Mouse (Mus musculus): ENCODE measurements at regions not wholly inside any gene's neighbourhood (a gene's known extent, or its start where the extent isn't known, plus 50 kb on each side); places are given as distances from the start of the nearest gene placed in this dataset.

DNA sequence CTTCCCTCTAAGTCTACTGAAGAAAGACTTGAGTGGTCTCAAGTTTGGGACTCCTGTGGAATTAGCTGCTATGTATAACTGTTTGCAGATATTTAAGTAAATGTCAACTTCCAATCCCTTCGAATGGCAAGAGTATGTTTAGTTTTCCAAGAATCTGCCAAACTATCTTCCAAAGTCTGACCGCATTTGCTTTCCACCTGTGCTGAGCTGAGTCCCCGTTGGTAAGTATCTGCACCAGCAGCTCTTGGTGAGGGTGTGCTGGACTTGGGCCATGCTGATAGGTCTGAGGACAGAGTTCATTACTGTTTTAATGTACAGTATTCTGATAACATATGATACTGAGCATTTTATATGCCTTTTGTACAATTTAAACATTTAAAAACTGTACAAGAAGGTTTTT, 123.7 kb downstream of the Cd55b start:
- DNase-seq (ENCODE audit: low read depth, low spot score), result peak; percentile 73
- H3K27ac ChIP-seq (ENCODE audit: control insufficient read depth, low read depth, low read length), result peak overlapping the region; percentile 70
- H3K4me3 ChIP-seq (ENCODE audit: control insufficient read depth in 1 of 2, insufficient read depth in 1 of 2, low read depth in 2 of 2, low read length in 2 of 2), result peak overlapping the region in 1 of 2 experiments; percentile 48; a peak in 2 of 4 replicates
- TF ChIP-seq HCFC1 (IDR thresholded peaks at IDR 0.05; ENCODE audit: low read depth, low read length) (no peak), MAX (IDR thresholded peaks at IDR 0.05; ENCODE audit: low read length) (no peak), POLR2AphosphoS2 (IDR thresholded peaks at IDR 0.05; ENCODE audit: low read length) (no peak), SMC3 (IDR thresholded peaks at IDR 0.05; ENCODE audit: low read depth, low read length) (no peak), MYB (IDR thresholded peaks at IDR 0.05; ENCODE audit: low read depth, low read length) (peak; percentile 37; the same call in 1 of the 2 replicates), BHLHE40 (IDR thresholded peaks at IDR 0.05; ENCODE audit: borderline replicate concordance, low read depth, low read length) (no peak), EP300 (IDR thresholded peaks at IDR 0.05; ENCODE audit: low read depth in 1 of 2, low read length in 2 of 2) (peak; percentile 53 to 92), MAZ (IDR thresholded peaks at IDR 0.05; ENCODE audit: low read depth, low read length) (no peak), ZC3H11A (IDR thresholded peaks at IDR 0.05; ENCODE audit: low read depth, low read length) (no peak), JUND (IDR thresholded peaks at IDR 0.05; ENCODE audit: low read depth, low read length) (no peak), RCOR1 (IDR thresholded peaks at IDR 0.05; ENCODE audit: low read depth, low read length) (no peak), USF2 (IDR thresholded peaks at IDR 0.05; ENCODE audit: borderline replicate concordance in 1 of 2, insufficient read depth in 1 of 2, low read depth in 1 of 2, low read length in 2 of 2) (no peak), NRF1 (IDR thresholded peaks at IDR 0.05; ENCODE audit: insufficient read depth, low read depth, low read length, poor library complexity, severe bottlenecking) (no peak), TBP (IDR thresholded peaks at IDR 0.05; ENCODE audit: low read depth, low read length) (peak; percentile 56; the same call in 1 of the 2 replicates), ZMIZ1 (IDR thresholded peaks at IDR 0.05; ENCODE audit: low read depth, low read length) (no peak), CHD2 (IDR thresholded peaks at IDR 0.05; ENCODE audit: low read length) (no peak), TAL1 (IDR thresholded peaks at IDR 0.05; ENCODE audit: low read length) (peak; percentile 57), RAD21 (IDR thresholded peaks at IDR 0.05; ENCODE audit: low read depth, low read length) (no peak), ETS1 (IDR thresholded peaks at IDR 0.05; ENCODE audit: low read depth, low read length) (peak; percentile 21; the same call in 1 of the 2 replicates), SIN3A (IDR thresholded peaks at IDR 0.05; ENCODE audit: low read length) (peak; percentile 54; the same call in 1 of the 2 replicates), CTCF (IDR thresholded peaks at IDR 0.05 in 2 of 3, conservative IDR thresholded peaks at IDR 0.05 in 1 of 3; ENCODE audit: control insufficient read depth in 1 of 3, insufficient read depth in 1 of 3, low read depth in 2 of 3, low read length in 3 of 3, poor library complexity in 1 of 3, severe bottlenecking in 1 of 3) (no peak), UBTF (IDR thresholded peaks at IDR 0.05; ENCODE audit: borderline replicate concordance, insufficient read depth, low read depth, low read length) (no peak), GABPA (IDR thresholded peaks at IDR 0.05; ENCODE audit: low read depth, low read length) (no peak), CHD1 (IDR thresholded peaks at IDR 0.05; ENCODE audit: low read depth, low read length) (no peak), KAT2A (conservative IDR thresholded peaks at IDR 0.05; ENCODE audit: low read depth, low read length) (no peak), POLR2AphosphoS5 (IDR thresholded peaks at IDR 0.05; ENCODE audit: borderline replicate concordance, low read depth, low read length) (no peak), USF1 (IDR thresholded peaks at IDR 0.05; ENCODE audit: low read depth, low read length) (no peak), MEF2A (IDR thresholded peaks at IDR 0.05; ENCODE audit: extremely low read depth, insufficient replicate concordance, low read depth, low read length, poor library complexity, severe bottlenecking) (no peak), ELF1 (IDR thresholded peaks at IDR 0.05; ENCODE audit: low read depth, low read length) (no peak), MXI1 (IDR thresholded peaks at IDR 0.05; ENCODE audit: low read depth, low read length) (no peak), MYC (IDR thresholded peaks at IDR 0.05; ENCODE audit: low read depth, low read length) (peak; percentile 52; the same call in 1 of the 2 replicates), E2F4 (IDR thresholded peaks at IDR 0.05; ENCODE audit: borderline replicate concordance, low read depth, low read length) (no peak), GATA1 (IDR thresholded peaks at IDR 0.05; ENCODE audit: low read depth, low read length) (peak; percentile 69), ZNF384 (IDR thresholded peaks at IDR 0.05; ENCODE audit: low read depth, low read length) (no peak), NELFE (IDR thresholded peaks at IDR 0.05; ENCODE audit: low read depth, low read length) (no peak), MAFK (IDR thresholded peaks at IDR 0.05; ENCODE audit: borderline replicate concordance, low read depth, low read length) (no peak), POLR2A (IDR thresholded peaks at IDR 0.05; ENCODE audit: control insufficient read depth in 1 of 2, insufficient read depth in 1 of 2, low read depth in 1 of 2, low read length in 2 of 2, poor library complexity in 1 of 2) (no peak), TCF12 (IDR thresholded peaks at IDR 0.05; ENCODE audit: low read depth, low read length) (peak; percentile 88)

More for the DNA sequence above, 123.7 kb downstream of the Cd55b start:
- peaks cover 20 to 25% of the 10 kb centered on the region in 2 experiments for H3K4me1 ChIP-seq (ENCODE audit: control insufficient read depth in 1 of 2, insufficient read depth in 2 of 2, low read length in 2 of 2)
- 0 out of 2 replicates have a peak, but pooled peaks cover 2% of the 10 kb centered on the region for H3K79me2 ChIP-seq (ENCODE audit: control insufficient read depth, insufficient read depth, low read length, poor library complexity)
- no peaks in the 10 kb centered on the region for H3K9me3 ChIP-seq (replicated peaks; ENCODE audit: insufficient read depth, low read length)
- peaks cover 0 to 40% of the 10 kb centered on the region in 2 experiments; a peak in 2 of 4 replicates for H3K36me3 ChIP-seq (ENCODE audit: control insufficient read depth in 1 of 2, insufficient read depth in 2 of 2, low read length in 2 of 2)
- peak overlapping the region; percentile 10; the same call in 1 of the 2 replicates for H3K9ac ChIP-seq (ENCODE audit: control insufficient read depth, low read depth, low read length, poor library complexity, severe bottlenecking)
- no peaks in the 10 kb centered on the region for H3K27me3 ChIP-seq (ENCODE audit: control insufficient read depth in 1 of 2, insufficient read depth in 2 of 2, low read length in 2 of 2)

All from MEL (cell line).